Mouse (Mus musculus) megakaryocyte, embryonic 14.5 days (primary cell): ENCODE data around the gene Plxnc1.

Experiments
- FLI1 ChIP-seq: IDR thresholded peaks from 2 replicates; pipeline ENCODE4 v1.6.1; 2012; ENCODE audit warnings: low read length, inconsistent platforms, mixed read lengths
- GATA1 ChIP-seq: IDR thresholded peaks from 3 replicates; pipeline ENCODE4 v1.6.1; 2012; ENCODE audit warnings: mixed read lengths, low read length, inconsistent platforms, borderline replicate concordance

GRCm38 (mm10) chr10:94923337-94923762, 21.3 kb downstream of the Plxnc1 start:
- TF ChIP-seq GATA1 (no peak; the same call in 2 of the 3 replicates), FLI1 (no peak)
